Mouse (Mus musculus): Measurements from ENCODE around the gene Tomm70a.

Tomm70a gene

GRCm38 (mm10) chr16:57190390-57190789, 68.9 kb downstream of the Tomm70a start:
- no peak for DNase-seq (ENCODE audit: low spot score in 2 of 2)

- DNase-seq (ENCODE audit: low spot score in 2 of 2): no peak
These were observed 69.7 kb downstream of the Tomm70a start for GRCm38 (mm10) chr16:57191214-57191613.

GRCm38 (mm10) chr16:57196590-57196989, 75.1 kb downstream of the Tomm70a start:
- no peak for DNase-seq (ENCODE audit: low spot score in 2 of 2)

- no peak for DNase-seq (ENCODE audit: low spot score in 2 of 2)
These were observed 75.8 kb downstream of the Tomm70a start for GRCm38 (mm10) chr16:57197281-57197680.

All from right cerebral cortex, postnatal 36 days (tissue).